Comparison of ENCODE assay signal across 15 mouse cellular contexts in genomic region chr16:77675885-77676597, GRCm38 (mm10).
DNase-seq lines count a peak whose midpoint lies in the region; ATAC-seq and TF ChIP-seq lines count a peak whose summit lies in the region.
"Had no signal": no experiment of that assay in that cellular context is flagged by ENCODE, and none has a peak within 500 bp of the region (broad histone marks: within the 10 kb centered on the region; RNA-seq: fewer than 3 reads in every experiment).

No protein-coding gene starts in this region.

- no peak overlapping the region for H3K4me2 ChIP-seq in forebrain, postnatal 0 days (ENCODE audit: low read depth)
- H3K4me2 ChIP-seq in limb, embryonic 13.5 days (replicated peaks) = no peak overlapping the region
- no peak overlapping the region for H3K4me2 ChIP-seq in neural tube, embryonic 14.5 days (ENCODE audit: low read depth, low read length)
- H3K4me2 ChIP-seq: embryonic facial prominence, embryonic 12.5 days; heart, embryonic 11.5 days; liver, embryonic 15.5 days had no signal

- no peaks in the 10 kb centered on the region for H3K4me1 ChIP-seq in kidney, adult 2 months (ENCODE audit: control insufficient read depth, insufficient read depth, low read length)
- no peaks in the 10 kb centered on the region for H3K4me1 ChIP-seq in forebrain, postnatal 0 days (ENCODE audit: insufficient read depth)
- peaks cover 6% of the 10 kb centered on the region for H3K4me1 ChIP-seq in limb, embryonic 13.5 days
- H3K4me1 ChIP-seq in neural tube, embryonic 14.5 days (ENCODE audit: control insufficient read depth, insufficient read depth, low read length) = peaks cover 10% of the 10 kb centered on the region
- H3K4me1 ChIP-seq: embryonic facial prominence, embryonic 12.5 days; liver, embryonic 15.5 days had no signal

- no peaks in the 10 kb centered on the region for H3K27me3 ChIP-seq in kidney, adult 2 months (replicated peaks; ENCODE audit: control insufficient read depth, insufficient read depth, low read length)
- H3K27me3 ChIP-seq in forebrain, postnatal 0 days (ENCODE audit: insufficient read depth, low read length) = no peaks in the 10 kb centered on the region
- no peaks in the 10 kb centered on the region for H3K27me3 ChIP-seq in limb, embryonic 13.5 days
- H3K27me3 ChIP-seq in neural tube, embryonic 14.5 days (ENCODE audit: control insufficient read depth, insufficient read depth, low read length) = no peaks in the 10 kb centered on the region
- H3K27me3 ChIP-seq: embryonic facial prominence, embryonic 12.5 days; liver, embryonic 15.5 days had no signal

- no peak for TF ChIP-seq POLR2A in kidney, adult 2 months (IDR thresholded peaks at IDR 0.05; ENCODE audit: low read depth, low read length)

- H3K36me3 ChIP-seq in kidney, adult 2 months (ENCODE audit: control insufficient read depth, insufficient read depth, low read length) = no peaks in the 10 kb centered on the region
- no peaks in the 10 kb centered on the region for H3K36me3 ChIP-seq in forebrain, postnatal 0 days (ENCODE audit: insufficient read depth)
- no peaks in the 10 kb centered on the region for H3K36me3 ChIP-seq in limb, embryonic 13.5 days
- H3K36me3 ChIP-seq in neural tube, embryonic 14.5 days (ENCODE audit: control insufficient read depth, insufficient read depth, low read length) = no peaks in the 10 kb centered on the region
- H3K36me3 ChIP-seq: embryonic facial prominence, embryonic 12.5 days; liver, embryonic 15.5 days had no signal

- peak; percentile 5 for DNase-seq in kidney, adult 2 months
- no peak for DNase-seq in kidney, postnatal 4 days
- no peak for DNase-seq in forebrain, postnatal 0 days
- DNase-seq in lung, postnatal 25 days (ENCODE audit: low spot score) = no peak
- no peak for DNase-seq in thymus, adult 18-20 months
- DNase-seq: adrenal gland, adult 2 months; gastrocnemius, postnatal 14 days; layer of hippocampus, adult 9-11 months; lung, postnatal 36 days; thymus, postnatal 4 days had no signal

- H3K9me3 ChIP-seq in forebrain, postnatal 0 days (ENCODE audit: low read length) = no peaks in the 10 kb centered on the region
- no peaks in the 10 kb centered on the region for H3K9me3 ChIP-seq in limb, embryonic 13.5 days
- H3K9me3 ChIP-seq in neural tube, embryonic 14.5 days (ENCODE audit: control insufficient read depth, low read length) = no peaks in the 10 kb centered on the region
- H3K9me3 ChIP-seq: embryonic facial prominence, embryonic 12.5 days; liver, embryonic 15.5 days had no signal

- no peak overlapping the region for H3K27ac ChIP-seq in kidney, adult 2 months (ENCODE audit: insufficient read depth, low read depth, low read length)
- H3K27ac ChIP-seq in forebrain, postnatal 0 days (ENCODE audit: low read depth, low read length) = peak overlapping the region; percentile 1; the same call in 1 of the 2 replicates
- peak overlapping the region; percentile 70; the same call in 1 of the 2 replicates for H3K27ac ChIP-seq in limb, embryonic 13.5 days
- H3K27ac ChIP-seq in neural tube, embryonic 14.5 days (ENCODE audit: low read depth, low read length) = peak overlapping the region; percentile 85
- H3K27ac ChIP-seq: embryonic facial prominence, embryonic 12.5 days; liver, embryonic 15.5 days had no signal

- 55% methylated on average over 6 of the region's 6 CpGs for WGBS in kidney, adult 2 months
- WGBS in forebrain, postnatal 0 days = 34% methylated on average over 6 of the region's 6 CpGs
- WGBS in limb, embryonic 13.5 days = 14% methylated on average over 6 of the region's 6 CpGs
- WGBS in neural tube, embryonic 14.5 days = 17% methylated on average over 6 of the region's 6 CpGs

- no peak for ATAC-seq in forebrain, postnatal 0 days
- ATAC-seq in limb, embryonic 13.5 days (ENCODE audit: low FRiP score, low read depth) = no peak; the same call in 1 of the 2 replicates
- ATAC-seq in neural tube, embryonic 14.5 days (ENCODE audit: low read depth) = peak; percentile 85

- TF ChIP-seq CTCF in kidney, adult 2 months (conservative IDR thresholded peaks at IDR 0.05; ENCODE audit: insufficient read depth, insufficient read length, low read depth, low read length) = no peak
- no peak for TF ChIP-seq CTCF in forebrain, postnatal 0 days (IDR thresholded peaks at IDR 0.05; ENCODE audit: low read depth)

- H3K4me3 ChIP-seq in kidney, adult 2 months (ENCODE audit: insufficient read depth, low read depth, low read length) = no peak overlapping the region
- H3K4me3 ChIP-seq in forebrain, postnatal 0 days (ENCODE audit: low read depth, low read length) = no peak overlapping the region
- no peak overlapping the region for H3K4me3 ChIP-seq in limb, embryonic 13.5 days
- H3K4me3 ChIP-seq in neural tube, embryonic 14.5 days (ENCODE audit: low read depth, low read length) = no peak overlapping the region
- H3K4me3 ChIP-seq: embryonic facial prominence, embryonic 12.5 days; liver, embryonic 15.5 days had no signal

- no peak overlapping the region for H3K9ac ChIP-seq in forebrain, postnatal 0 days
- H3K9ac ChIP-seq in limb, embryonic 13.5 days = no peak overlapping the region
- H3K9ac ChIP-seq in neural tube, embryonic 14.5 days (replicated peaks; ENCODE audit: low read depth, low read length) = no peak overlapping the region
- H3K9ac ChIP-seq: embryonic facial prominence, embryonic 12.5 days; liver, embryonic 15.5 days had no signal
